Mouse (Mus musculus) erythroid progenitor cell, adult 5-6 weeks (primary cell): ENCODE data around the gene Aarsd1. TPM values are rescaled to one million over a fixed set of nuclear protein-coding genes. Genes with fewer than 3 reads are reported as not detected.
"Not testable (repeated sequence)": the region's sequence is repeated elsewhere in the genome, so short reads cannot be mapped to it uniquely, and the experiment has no call there.

Experiments
- ATAC-seq: replicated peaks from 2 replicates; pipeline ENCODE4 v1.8.0; 2016; ENCODE audit warnings: moderate number of reproducible peaks, mild to moderate bottlenecking, moderate TSS enrichment, inconsistent platforms; ENCODE audit not compliant: poor library complexity, low FRiP score, severe bottlenecking
- total RNA-seq, 2 experiments: library from RNA; stranded (forward) in 1 of 2; stranded (reverse) in 1 of 2; fragments of 150-400 nt in 1 of 2; fragments of 186-747, 209-891 nt in 1 of 2; gene quantifications; 2 replicates each; pipeline versions ENCODE4 v1.2.3 to v1.2.4; 2015 to 2017; ENCODE audit warnings: low replicate concordance in 2 of 2

Aarsd1 gene
- total RNA-seq (2015; ENCODE audit: low replicate concordance), result 2.1 and 20.9 TPM in 2 replicates
- total RNA-seq (2017; ENCODE audit: low replicate concordance), result 13.1 and 27.7 TPM in 2 replicates

GRCm38 (mm10) chr11:101417101-101417855, at the start of gene Aarsd1:
Gene Aarsd1 (minus strand): TSS chr11:101417615.
- peak; percentile 83 for ATAC-seq

GRCm38 (mm10) chr11:101466552-101466950, 49.1 kb upstream of the Aarsd1 start:
- not testable (repeated sequence) for ATAC-seq

GRCm38 (mm10) chr11:101465869-101466551, 48.6 kb upstream of the Aarsd1 start, which contains the start of gene Vat1:
Gene Vat1 (minus strand): TSS chr11:101466230.
- peak; percentile 66 for ATAC-seq

- no peak for ATAC-seq
Observed at GRCm38 (mm10) chr11:101465101-101465868, 47.9 kb upstream of the Aarsd1 start.

DNA sequence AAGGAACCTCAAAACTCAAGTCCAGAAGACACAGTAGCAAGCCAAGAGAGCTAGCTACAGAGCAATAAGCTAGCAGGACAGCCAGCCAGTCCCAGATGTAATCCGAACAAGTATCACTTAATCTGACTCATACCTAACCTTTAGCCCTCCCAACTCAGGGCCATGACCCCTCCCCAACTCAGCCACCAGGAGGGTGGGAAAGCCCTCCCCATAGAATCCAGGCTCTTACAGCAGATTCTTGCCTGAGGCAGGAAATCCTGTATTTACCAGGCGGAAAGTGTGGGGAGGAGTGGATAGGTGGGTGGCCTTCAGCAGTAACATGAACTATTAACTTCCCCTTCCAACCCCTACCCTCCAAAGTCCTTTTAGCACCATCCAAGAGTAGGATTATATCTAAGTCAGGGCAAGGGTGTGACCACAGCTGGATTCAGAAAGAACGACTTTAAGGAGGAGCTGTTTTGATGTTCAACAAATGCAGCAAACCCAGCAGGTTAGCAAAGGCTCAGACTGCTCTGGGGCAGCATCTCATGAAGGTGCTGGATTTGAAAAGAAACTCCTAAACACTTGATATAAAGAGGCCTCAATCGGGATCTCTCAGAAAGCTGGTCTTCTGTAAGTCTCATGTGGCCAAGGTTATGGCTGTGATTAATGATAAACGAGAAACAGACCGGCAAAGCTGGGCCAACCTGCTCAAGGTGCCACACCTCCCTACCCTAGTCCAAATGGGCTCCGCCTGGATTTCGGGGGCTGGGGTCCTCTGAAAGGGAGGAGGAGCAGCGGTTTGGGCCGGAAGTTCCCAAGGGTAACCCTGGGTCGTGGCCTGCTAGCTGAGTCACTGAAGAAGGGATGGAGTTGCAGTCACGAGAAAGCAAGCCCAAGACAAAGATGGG, 47.0 kb upstream of the Aarsd1 start, which contains the start of gene Rnd2:
Rnd2 (plus strand) TSS at position 789 of the 890 bp plus-strand sequence.
- ATAC-seq, result no peak

DNA sequence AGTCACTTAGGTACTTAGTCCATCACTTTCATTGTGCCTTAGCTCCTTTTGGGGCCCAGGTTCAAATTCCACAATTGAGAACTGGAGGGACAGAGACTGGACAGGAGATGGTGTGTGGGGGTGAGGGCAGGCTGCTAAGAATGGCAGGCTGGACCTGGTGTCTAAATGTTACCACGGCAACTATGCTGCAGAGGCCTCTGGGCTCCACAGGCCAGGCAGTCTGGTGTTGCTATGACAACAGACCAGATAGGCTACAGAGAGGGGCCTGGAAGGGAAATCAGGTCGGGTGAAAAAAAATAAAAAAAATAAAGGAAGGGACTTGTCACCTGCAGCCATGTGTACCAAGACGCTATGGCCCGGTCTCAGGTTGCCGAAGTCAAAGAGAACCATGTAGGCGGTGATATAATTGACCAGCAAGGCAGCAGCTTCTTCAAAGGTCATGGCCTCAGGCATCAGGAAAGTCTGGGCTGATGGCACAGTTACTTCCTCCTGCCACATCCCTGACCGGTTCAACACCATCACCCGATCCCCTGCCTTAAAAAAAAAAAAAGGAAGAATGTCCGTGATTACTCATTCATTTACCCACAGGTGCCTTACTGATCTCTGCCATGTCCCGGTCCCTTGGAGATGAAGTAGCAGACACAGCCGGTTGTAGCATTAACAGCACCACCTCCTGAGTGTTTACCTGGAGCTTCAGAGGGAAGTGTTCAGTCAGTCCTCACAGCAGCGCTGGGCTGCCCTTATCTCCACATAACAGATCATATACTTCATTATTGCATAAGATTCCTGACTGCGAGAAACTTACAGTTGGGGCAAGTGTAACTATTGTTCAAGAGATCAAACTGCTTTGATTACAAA, 45.4 kb upstream of the Aarsd1 start:
- no peak for ATAC-seq

DNA sequence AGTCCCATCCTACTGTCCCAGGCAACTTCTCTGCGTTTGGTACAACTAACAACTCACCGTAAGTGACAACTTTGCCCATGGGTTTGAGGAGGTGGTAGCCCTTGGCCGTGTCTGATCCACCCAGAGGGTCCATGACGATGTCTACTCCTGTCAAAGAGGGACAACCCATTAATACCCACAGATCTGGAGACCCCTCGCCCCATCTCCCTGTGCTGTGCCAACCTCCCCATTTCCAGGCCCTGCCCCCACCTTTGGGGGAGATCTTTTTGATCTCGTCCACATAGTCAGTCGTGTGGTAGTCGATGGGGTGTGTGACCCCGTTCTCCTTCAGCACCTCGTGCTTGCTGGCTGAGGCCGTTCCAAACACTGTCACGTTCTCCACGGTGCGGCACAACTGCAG, 44.7 kb upstream of the Aarsd1 start:
- ATAC-seq, result no peak

- no peak for ATAC-seq
Observed at GRCm38 (mm10) chr11:101460321-101460720, 42.9 kb upstream of the Aarsd1 start.

DNA sequence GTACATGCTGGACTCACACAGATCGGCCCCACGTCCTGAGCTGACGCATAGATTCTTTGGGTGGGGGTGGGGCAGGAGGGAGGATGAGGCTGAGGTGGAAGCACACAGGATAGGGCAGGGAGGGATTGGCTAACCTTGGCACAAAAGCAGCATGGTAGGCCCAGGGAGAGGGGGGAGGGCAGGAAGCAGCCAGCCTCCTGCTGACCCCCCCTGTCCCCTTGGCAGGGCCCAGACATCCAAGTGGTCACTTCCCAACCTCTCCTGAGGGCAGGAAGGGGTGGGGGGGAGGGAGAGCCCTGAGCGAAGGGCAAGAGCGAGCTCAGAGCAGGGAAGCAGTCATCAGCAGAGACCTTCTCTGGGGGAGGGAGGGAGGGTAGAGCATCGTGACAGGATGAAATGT, 42.3 kb upstream of the Aarsd1 start:
- no peak for ATAC-seq

- no peak for ATAC-seq
Observed at GRCm38 (mm10) chr11:101458217-101458616, 40.8 kb upstream of the Aarsd1 start.

GRCm38 (mm10) chr11:101457631-101458030, 40.2 kb upstream of the Aarsd1 start:
- no peak for ATAC-seq

GRCm38 (mm10) chr11:101455627-101456026, 38.2 kb upstream of the Aarsd1 start:
- ATAC-seq, result no peak

GRCm38 (mm10) chr11:101454702-101455101, 37.3 kb upstream of the Aarsd1 start:
- ATAC-seq, result no peak

GRCm38 (mm10) chr11:101452093-101452774, 34.8 kb upstream of the Aarsd1 start:
- no peak for ATAC-seq

DNA sequence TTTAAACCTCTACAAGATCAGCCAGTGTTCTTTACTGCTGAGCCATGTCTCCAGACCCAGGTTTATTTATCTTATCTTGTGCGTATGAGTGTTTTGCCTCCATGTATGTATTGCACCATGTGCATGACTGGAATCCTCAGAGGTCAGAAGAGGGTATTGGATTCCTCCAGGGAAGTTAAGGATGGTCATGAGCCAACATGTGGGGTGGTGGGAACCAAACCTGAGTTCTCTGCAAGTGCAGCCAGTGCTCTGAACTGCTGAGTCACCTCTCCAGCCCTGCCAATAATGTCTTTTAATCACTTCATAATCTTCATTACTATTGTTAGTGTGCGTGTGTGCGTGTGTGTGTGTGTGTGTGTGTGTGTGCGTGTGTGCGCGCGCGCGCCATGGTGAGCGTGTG, 34.1 kb upstream of the Aarsd1 start:
- no peak for ATAC-seq

DNA sequence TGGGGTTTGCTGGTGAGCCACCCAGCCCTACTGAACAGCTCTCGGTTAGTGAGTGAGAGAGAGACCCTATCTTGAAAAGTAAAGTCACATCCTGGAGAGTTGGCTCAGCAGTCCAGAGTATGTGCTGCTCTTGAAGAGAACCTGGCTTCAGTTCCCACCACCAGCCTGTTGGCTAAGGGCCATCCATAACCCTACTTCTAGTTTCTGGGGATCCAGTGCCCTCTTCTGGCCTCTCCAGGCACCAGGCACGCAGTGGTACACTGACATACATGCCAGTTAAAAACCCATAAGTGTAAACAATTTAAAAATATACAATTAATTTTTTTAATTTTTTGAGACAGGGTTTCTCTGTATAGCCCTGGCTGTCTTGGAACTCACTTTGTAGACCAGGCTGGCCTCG, 33.0 kb upstream of the Aarsd1 start:
- no peak for ATAC-seq

- ATAC-seq, result not testable (repeated sequence)
Observed at GRCm38 (mm10) chr11:101449596-101449995, 32.2 kb upstream of the Aarsd1 start.

DNA sequence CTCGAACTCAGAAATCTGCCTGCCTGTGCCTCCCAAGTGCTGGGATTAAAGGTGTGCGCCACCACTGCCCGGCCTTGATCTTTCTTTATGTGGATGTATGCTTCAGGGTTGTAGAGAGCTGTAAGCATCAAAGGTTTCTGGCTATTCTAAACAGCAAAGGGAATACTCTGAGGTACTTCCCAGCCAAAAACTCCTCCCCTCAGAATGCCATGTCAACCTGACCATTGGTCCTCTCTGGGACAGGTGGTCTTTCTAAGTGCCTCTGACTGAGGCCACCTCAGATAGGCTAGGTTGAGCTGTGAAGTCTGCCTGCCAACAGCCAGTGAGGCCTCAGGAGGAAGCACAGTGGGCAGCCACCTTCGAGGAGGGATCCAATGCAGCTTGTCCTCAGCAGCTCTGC, 31.5 kb upstream of the Aarsd1 start:
- ATAC-seq, result peak; percentile 52
